ENCODE assay signal across 25 mouse cellular contexts in the genomic region with DNA sequence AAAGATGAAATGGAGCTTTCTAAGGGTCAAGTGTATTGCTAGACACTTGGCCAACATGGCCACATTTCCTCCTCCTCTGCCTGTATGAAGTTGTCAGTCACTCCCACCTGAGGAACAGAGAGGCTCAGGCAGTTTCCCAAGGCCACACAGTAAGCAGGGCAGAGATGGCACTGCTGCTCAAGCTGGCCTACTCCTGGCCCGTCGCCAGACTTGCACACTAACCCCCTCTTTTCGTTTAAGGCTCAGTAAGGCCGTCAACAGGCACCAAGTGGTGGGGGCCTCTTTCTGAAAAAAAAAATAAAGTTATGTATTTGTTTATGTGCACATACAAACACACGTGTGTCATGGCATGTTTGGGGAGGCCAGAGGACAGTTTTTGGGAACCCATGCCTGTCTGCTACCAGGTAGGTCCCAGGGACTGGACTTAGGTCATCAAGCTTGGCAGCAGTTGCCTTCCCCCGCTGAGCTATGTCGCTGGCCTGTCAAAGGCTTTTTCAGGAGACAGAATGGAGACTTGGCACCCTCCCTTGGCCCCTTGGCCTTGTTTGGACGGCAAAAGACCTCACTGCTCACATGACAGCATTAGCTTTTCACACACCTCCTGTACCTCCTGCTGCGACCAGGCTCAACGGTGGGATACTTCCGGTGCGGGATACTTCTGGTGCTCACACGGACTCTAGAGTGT. TPM values are rescaled to one million over a fixed set of nuclear protein-coding genes. Genes with fewer than 3 reads are reported as not detected.
DNase-seq lines count a peak whose midpoint lies in the region; ATAC-seq lines count a peak whose summit lies in the region.
"Had no signal": no experiment of that assay in that cellular context is flagged by ENCODE, and none has a peak within 500 bp of the region (broad histone marks: within the 10 kb centered on the region; RNA-seq: fewer than 3 reads in every experiment).

No protein-coding gene starts in this region.

- H3K27me3 ChIP-seq in kidney, embryonic 14.5 days (ENCODE audit: control insufficient read depth, insufficient read depth, low read length), result no peaks in the 10 kb centered on the region; the same call in 1 of the 2 replicates

- no peak overlapping the region for H3K4me2 ChIP-seq in kidney, embryonic 14.5 days (replicated peaks; ENCODE audit: low read depth, low read length)
- H3K4me2 ChIP-seq: hindbrain, embryonic 14.5 days had no signal

- DNase-seq in cerebellum, postnatal 10 days, result peak; percentile 78 to 87
- no peak for DNase-seq in cerebellum, adult 8-10 months
- DNase-seq in kidney, adult 18-20 months, result peak; percentile 12
- DNase-seq in thymus, postnatal 14 days, result peak; percentile 10
- DNase-seq in thymus, adult 18-20 months, result no peak
- DNase-seq: gastrocnemius, adult 2 months; liver, postnatal 0 days; lung, postnatal 14 days had no signal

- H3K9ac ChIP-seq in kidney, embryonic 14.5 days (ENCODE audit: low read depth, low read length), result no peak overlapping the region
- H3K9ac ChIP-seq: hindbrain, embryonic 14.5 days; liver, postnatal 0 days had no signal

- H3K27ac ChIP-seq in kidney, embryonic 14.5 days (ENCODE audit: low read depth, low read length), result no peak overlapping the region
- H3K27ac ChIP-seq: gastrocnemius, adult 2 months; hindbrain, embryonic 14.5 days; stomach, postnatal 0 days had no signal

- no peak for ATAC-seq in kidney, embryonic 14.5 days (ENCODE audit: low FRiP score, low TSS enrichment)
- no peak for ATAC-seq in monocyte, adult 5-6 weeks (replicated peaks; ENCODE audit: insufficient number of reproducible peaks, low FRiP score, low TSS enrichment, poor library complexity, severe bottlenecking)
- ATAC-seq: forebrain, embryonic 16.5 days; intestine, postnatal 0 days; liver, postnatal 0 days had no signal

- no peak overlapping the region for H3K4me3 ChIP-seq in kidney, embryonic 14.5 days (ENCODE audit: low read length)
- H3K4me3 ChIP-seq: erythroblast, embryonic 14.5 days; gastrocnemius, adult 2 months had no signal

- no peaks in the 10 kb centered on the region for H3K9me3 ChIP-seq in kidney, embryonic 14.5 days (ENCODE audit: control insufficient read depth, low read length)

- 83% methylated on average over 13 of the region's 13 CpGs for WGBS in kidney, embryonic 14.5 days

- no peaks in the 10 kb centered on the region for H3K4me1 ChIP-seq in kidney, embryonic 14.5 days (ENCODE audit: control insufficient read depth, insufficient read depth, low read length)

- H3K36me3 ChIP-seq in kidney, embryonic 14.5 days (ENCODE audit: control insufficient read depth, insufficient read depth, low read length), result no peaks in the 10 kb centered on the region

RNA-seq across cellular contexts. Expression of gene Gtsf1l, which starts 16.6 kb away (rescaled TPM):
- polyA plus RNA-seq in kidney, embryonic 14.5 days (2014; fragmentation: Nextera tagmentation; extraction: Ambion mirVana), result 0.24 TPM in 1 of 2 replicates, not detected in the other
- total RNA-seq in monocyte, adult 5-6 weeks (2017), result not detected in 3 replicates
- total RNA-seq: CH12.LX; common myeloid progenitor, adult 5-6 weeks; gastrocnemius, adult 2 months; heart, adult 18-20 months; layer of hippocampus, postnatal 10 days; left cerebral cortex, postnatal 10 days; megakaryocyte-erythroid progenitor cell, adult 5-6 weeks had no signal
- polyA plus RNA-seq: embryonic facial prominence, embryonic 11.5 days; erythroblast, embryonic 14.5 days; forebrain, embryonic 16.5 days; heart, embryonic 16.5 days; intestine, postnatal 0 days; limb, embryonic 14.5 days; liver, postnatal 0 days; neural tube, embryonic 14.5 days had no signal

RNA-seq across cellular contexts. Expression of gene Mybl2, which starts 49.7 kb away (rescaled TPM):
- polyA plus RNA-seq in kidney, embryonic 14.5 days (2014; fragmentation: Nextera tagmentation; extraction: Ambion mirVana), result 15.2 and 25.9 TPM in 2 replicates
- 0.32 to 1.5 TPM in 2 of 3 replicates, not detected in the other for total RNA-seq in monocyte, adult 5-6 weeks (2017)
- total RNA-seq: gastrocnemius, adult 2 months had no signal

Comparison
In these comparisons a context has a peak if more than half of its experiments do, and no peak if none do; other contexts are left out.
1. DNase-seq: peak in cerebellum, postnatal 10 days (2 of 2), kidney, adult 18-20 months (single experiment) and thymus, postnatal 14 days (single experiment); none in cerebellum, adult 8-10 months (single experiment) and thymus, adult 18-20 months (0 of 2).